In the genomic region with DNA sequence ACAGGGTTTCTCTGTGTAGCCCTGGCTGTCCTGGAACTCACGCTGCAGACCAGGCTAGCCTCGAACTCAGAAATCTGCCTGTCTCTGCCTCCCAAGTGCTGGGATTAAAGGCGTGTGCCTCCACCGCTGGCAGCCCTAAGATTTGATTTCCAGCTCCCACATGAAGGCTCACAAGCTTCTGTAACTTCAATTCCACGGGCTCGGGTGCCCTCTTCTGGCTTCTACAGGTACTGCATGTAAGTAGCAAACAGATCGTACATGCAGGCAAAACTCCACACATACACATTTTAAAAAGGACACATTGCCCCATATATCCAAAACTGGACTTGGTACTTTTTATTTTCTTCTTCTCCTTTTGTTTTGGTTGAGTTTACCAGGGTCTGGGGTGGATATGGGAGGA, we compare ENCODE assay signal across 11 mouse cellular contexts. TPM values are rescaled to one million over a fixed set of nuclear protein-coding genes. Genes with fewer than 3 reads are reported as not detected.
DNase-seq lines count a peak whose midpoint lies in the region; ATAC-seq and TF ChIP-seq lines count a peak whose summit lies in the region.
"Had no signal": no experiment of that assay in that cellular context is flagged by ENCODE, and none has a peak within 500 bp of the region (broad histone marks: within the 10 kb centered on the region; RNA-seq: fewer than 3 reads in every experiment).

No protein-coding gene starts in this region.

- no peak overlapping the region for H3K27ac ChIP-seq in heart, adult 2 months
- no peak overlapping the region for H3K27ac ChIP-seq in heart, embryonic 12.5 days (ENCODE audit: poor library complexity, severe bottlenecking)
- H3K27ac ChIP-seq in midbrain, embryonic 16.5 days (ENCODE audit: low read length), result no peak overlapping the region
- H3K27ac ChIP-seq: stomach, embryonic 15.5 days had no signal

- TF ChIP-seq EP300 in heart, adult 2 months (IDR thresholded peaks at IDR 0.05; ENCODE audit: insufficient read depth, low read depth, low read length), result no peak

- no peaks in the 10 kb centered on the region for H3K4me1 ChIP-seq in heart, adult 2 months (ENCODE audit: control insufficient read depth, insufficient read depth, low read length)
- no peaks in the 10 kb centered on the region for H3K4me1 ChIP-seq in heart, embryonic 12.5 days (replicated peaks)
- no peaks in the 10 kb centered on the region for H3K4me1 ChIP-seq in midbrain, embryonic 16.5 days (ENCODE audit: control insufficient read depth, insufficient read depth, low read length)
- H3K4me1 ChIP-seq: stomach, embryonic 15.5 days had no signal

- no peaks in the 10 kb centered on the region for H3K27me3 ChIP-seq in heart, adult 2 months (ENCODE audit: control insufficient read depth, insufficient read depth, low read length)
- H3K27me3 ChIP-seq in heart, embryonic 12.5 days (replicated peaks), result 0 out of 2 replicates have a peak, but pooled peaks cover 2% of the 10 kb centered on the region
- no peaks in the 10 kb centered on the region for H3K27me3 ChIP-seq in midbrain, embryonic 16.5 days (ENCODE audit: control insufficient read depth, insufficient read depth, low read depth, low read length)
- H3K27me3 ChIP-seq: stomach, embryonic 15.5 days had no signal

- intact Hi-C loops in heart, adult 2 months (cut with DNase I), result no loop called here

- no peak for DNase-seq in heart, adult 2 months
- peak; percentile 0 for DNase-seq in lung, postnatal 14 days
- DNase-seq in lung, adult 18-20 months, result no peak
- peak; percentile 8 for DNase-seq in thymus, postnatal 14 days
- DNase-seq: layer of hippocampus, postnatal 36 days had no signal

- peaks cover 3% of the 10 kb centered on the region; the same call in 1 of the 2 replicates for H3K9me3 ChIP-seq in heart, embryonic 12.5 days (replicated peaks)
- no peaks in the 10 kb centered on the region for H3K9me3 ChIP-seq in midbrain, embryonic 16.5 days (replicated peaks; ENCODE audit: control insufficient read depth, low read length, poor library complexity, severe bottlenecking)
- H3K9me3 ChIP-seq: stomach, embryonic 15.5 days had no signal

- H3K79me2 ChIP-seq in heart, adult 2 months (replicated peaks; ENCODE audit: control insufficient read depth, insufficient read depth, low read length), result no peaks in the 10 kb centered on the region

- TF ChIP-seq POLR2A in heart, adult 2 months (IDR thresholded peaks at IDR 0.05; ENCODE audit: insufficient read depth, low read depth, low read length), result no peak

- no peak overlapping the region for H3K4me3 ChIP-seq in heart, adult 2 months
- no peak overlapping the region for H3K4me3 ChIP-seq in heart, embryonic 12.5 days
- H3K4me3 ChIP-seq in midbrain, embryonic 16.5 days (ENCODE audit: low read depth, low read length), result no peak overlapping the region
- H3K4me3 ChIP-seq: myocyte; stomach, embryonic 15.5 days had no signal

- WGBS in heart, adult 2 months, result 45% methylated on average over 7 of the region's 7 CpGs
- 41% methylated on average over 7 of the region's 7 CpGs for WGBS in heart, embryonic 12.5 days
- WGBS in midbrain, embryonic 16.5 days, result 43% methylated on average over 7 of the region's 7 CpGs

- H3K9ac ChIP-seq in heart, adult 2 months (ENCODE audit: low read depth, low read length), result no peak overlapping the region
- no peak overlapping the region for H3K9ac ChIP-seq in heart, embryonic 12.5 days
- H3K9ac ChIP-seq in midbrain, embryonic 16.5 days (ENCODE audit: low read depth, low read length), result no peak overlapping the region
- H3K9ac ChIP-seq: stomach, embryonic 15.5 days had no signal

- no peaks in the 10 kb centered on the region for H3K36me3 ChIP-seq in heart, adult 2 months (ENCODE audit: control insufficient read depth, insufficient read depth, low read length)
- H3K36me3 ChIP-seq in heart, embryonic 12.5 days, result no peaks in the 10 kb centered on the region
- no peaks in the 10 kb centered on the region for H3K36me3 ChIP-seq in midbrain, embryonic 16.5 days (ENCODE audit: control insufficient read depth, insufficient read depth, low read length)
- H3K36me3 ChIP-seq: stomach, embryonic 15.5 days had no signal

- TF ChIP-seq CTCF in heart, adult 2 months (IDR thresholded peaks at IDR 0.05), result peak; percentile 49

- H3K4me2 ChIP-seq in heart, embryonic 12.5 days, result no peak overlapping the region
- no peak overlapping the region for H3K4me2 ChIP-seq in midbrain, embryonic 16.5 days (ENCODE audit: low read length)
- H3K4me2 ChIP-seq: stomach, embryonic 15.5 days had no signal

- no peak for ATAC-seq in heart, embryonic 12.5 days (ENCODE audit: insufficient number of reproducible peaks, low FRiP score)
- ATAC-seq in common myeloid progenitor, adult 5-6 weeks (replicated peaks; ENCODE audit: low read depth, poor library complexity, severe bottlenecking), result 0 out of 2 replicates have a peak, but pooled peaks have one; percentile 39
- ATAC-seq in erythroid progenitor cell, adult 5-6 weeks (replicated peaks; ENCODE audit: low FRiP score, poor library complexity, severe bottlenecking), result no peak
- ATAC-seq in midbrain, embryonic 16.5 days, result no peak

RNA-seq across cellular contexts. Expression of a gene that starts 48.1 kb away (rescaled TPM):
- total RNA-seq in heart, adult 2 months (2021), result not detected
- not detected in 2 replicates for polyA plus RNA-seq in heart, adult 2 months (2012; rRNA removed)
- polyA plus RNA-seq in heart, embryonic 12.5 days (2016; fragmentation: Nextera tagmentation; extraction: Ambion mirVana), result not detected in 2 replicates
- not detected in 2 replicates for total RNA-seq in common myeloid progenitor, adult 5-6 weeks (2017)
- total RNA-seq in erythroid progenitor cell, adult 5-6 weeks (2015; ENCODE audit: low replicate concordance), result not detected in 2 replicates
- total RNA-seq in erythroid progenitor cell, adult 5-6 weeks (2017; ENCODE audit: low replicate concordance), result not detected in 2 replicates
- polyA plus RNA-seq in midbrain, embryonic 16.5 days (2015; fragmentation: Nextera tagmentation; extraction: Ambion mirVana), result not detected in 2 replicates
- total RNA-seq: layer of hippocampus, postnatal 36 days had no signal
- polyA plus RNA-seq: myocyte; stomach, embryonic 15.5 days had no signal

Comparison
In these comparisons a context has a peak if more than half of its experiments do, and no peak if none do; other contexts are left out.
1. DNase-seq: peak in lung, postnatal 14 days (single experiment) and thymus, postnatal 14 days (single experiment); none in heart, adult 2 months (0 of 2) and lung, adult 18-20 months (0 of 2).